Mouse (Mus musculus) CD4-positive naive resting alpha-beta T cell, adult 76 days (primary cell): Measurements from ENCODE around the gene Gm20431. TPM values are rescaled to one million over a fixed set of nuclear protein-coding genes. Genes with fewer than 3 reads are reported as not detected.

ENCODE experiments used
- total RNA-seq: library from RNA; stranded (reverse); gene quantifications from one replicate; pipeline ENCODE4 v1.2.4, GENCODE M21; 2023

The Gm20431 gene
- total RNA-seq = 33.4 TPM

DNA sequence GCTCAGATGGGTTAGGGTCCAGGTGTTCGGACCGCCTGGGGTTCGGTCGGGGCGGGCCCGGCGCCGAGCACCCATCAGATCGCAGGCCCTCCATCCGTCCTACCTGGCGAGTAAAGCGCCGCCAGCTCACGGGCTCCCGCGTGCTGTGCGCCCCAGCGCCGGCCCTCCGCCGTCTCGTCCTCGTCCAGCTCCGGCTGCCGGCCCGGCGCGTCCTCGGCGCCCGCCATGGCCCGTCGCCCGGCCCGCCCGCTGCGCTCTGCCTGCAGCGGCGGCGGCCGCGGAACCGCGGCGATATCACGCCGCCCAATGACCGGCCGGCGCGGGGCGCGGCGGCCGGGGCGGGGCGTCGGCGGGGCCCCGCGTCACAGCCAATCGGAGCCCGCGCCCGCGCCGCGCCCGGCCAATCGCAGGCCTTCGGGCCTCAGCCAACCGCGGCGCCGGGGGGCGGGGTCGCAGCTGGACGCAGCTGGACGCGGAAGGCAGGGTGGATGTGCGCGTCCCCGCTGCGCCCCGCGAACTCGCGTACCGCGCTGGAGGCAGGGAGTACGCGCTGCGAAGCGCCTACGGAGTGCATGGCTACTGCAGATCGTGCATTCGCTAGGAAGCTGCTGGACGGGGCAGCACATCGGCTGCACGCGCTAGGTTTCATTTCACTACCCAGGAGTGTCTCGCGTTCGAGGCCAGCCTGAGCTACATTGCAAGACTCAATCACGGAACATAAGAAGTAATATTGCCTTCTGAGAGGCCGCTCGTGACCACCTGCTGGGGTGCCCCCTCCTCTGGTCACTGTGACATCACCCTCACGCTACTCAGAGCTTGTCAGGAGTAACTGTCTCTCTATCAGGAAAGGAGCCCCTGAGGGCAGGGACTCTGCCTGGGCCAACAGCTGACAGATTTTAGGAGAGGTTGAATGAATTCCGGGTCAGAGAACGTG, at the start of gene Gm20431:
Gene Gm20431, minus strand, starts transcription at position 227 of the 934 bp plus-strand sequence.

DNA sequence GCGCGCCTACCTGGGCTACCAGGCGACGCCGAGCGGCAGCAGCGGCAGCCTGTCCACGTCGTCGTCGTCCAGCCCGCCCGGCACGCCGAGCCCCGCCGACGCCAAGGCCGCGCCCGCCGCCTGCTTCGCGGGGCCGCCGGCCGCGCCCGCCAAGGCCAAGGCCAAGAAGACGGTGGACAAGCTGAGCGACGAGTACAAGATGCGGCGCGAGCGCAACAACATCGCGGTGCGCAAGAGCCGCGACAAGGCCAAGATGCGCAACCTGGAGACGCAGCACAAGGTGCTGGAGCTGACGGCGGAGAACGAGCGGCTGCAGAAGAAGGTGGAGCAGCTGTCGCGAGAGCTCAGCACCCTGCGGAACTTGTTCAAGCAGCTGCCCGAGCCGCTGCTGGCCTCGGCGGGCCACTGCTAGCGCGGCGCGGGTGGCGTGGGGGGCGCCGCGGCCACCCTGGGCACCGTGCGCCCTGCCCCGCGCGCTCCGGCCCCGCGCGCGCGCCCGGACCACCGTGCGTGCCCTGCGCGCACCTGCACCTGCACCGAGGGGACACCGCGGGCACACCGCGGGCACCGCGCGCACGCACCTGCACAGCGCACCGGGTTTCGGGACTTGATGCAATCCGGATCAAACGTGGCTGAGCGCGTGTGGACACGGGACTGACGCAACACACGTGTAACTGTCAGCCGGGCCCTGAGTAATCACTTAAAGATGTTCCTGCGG, 28.4 kb upstream of the Gm20431 start, which contains the start of gene Tmem189:
Gene Tmem189, minus strand, starts transcription at position 322 of the 718 bp plus-strand sequence.

DNA sequence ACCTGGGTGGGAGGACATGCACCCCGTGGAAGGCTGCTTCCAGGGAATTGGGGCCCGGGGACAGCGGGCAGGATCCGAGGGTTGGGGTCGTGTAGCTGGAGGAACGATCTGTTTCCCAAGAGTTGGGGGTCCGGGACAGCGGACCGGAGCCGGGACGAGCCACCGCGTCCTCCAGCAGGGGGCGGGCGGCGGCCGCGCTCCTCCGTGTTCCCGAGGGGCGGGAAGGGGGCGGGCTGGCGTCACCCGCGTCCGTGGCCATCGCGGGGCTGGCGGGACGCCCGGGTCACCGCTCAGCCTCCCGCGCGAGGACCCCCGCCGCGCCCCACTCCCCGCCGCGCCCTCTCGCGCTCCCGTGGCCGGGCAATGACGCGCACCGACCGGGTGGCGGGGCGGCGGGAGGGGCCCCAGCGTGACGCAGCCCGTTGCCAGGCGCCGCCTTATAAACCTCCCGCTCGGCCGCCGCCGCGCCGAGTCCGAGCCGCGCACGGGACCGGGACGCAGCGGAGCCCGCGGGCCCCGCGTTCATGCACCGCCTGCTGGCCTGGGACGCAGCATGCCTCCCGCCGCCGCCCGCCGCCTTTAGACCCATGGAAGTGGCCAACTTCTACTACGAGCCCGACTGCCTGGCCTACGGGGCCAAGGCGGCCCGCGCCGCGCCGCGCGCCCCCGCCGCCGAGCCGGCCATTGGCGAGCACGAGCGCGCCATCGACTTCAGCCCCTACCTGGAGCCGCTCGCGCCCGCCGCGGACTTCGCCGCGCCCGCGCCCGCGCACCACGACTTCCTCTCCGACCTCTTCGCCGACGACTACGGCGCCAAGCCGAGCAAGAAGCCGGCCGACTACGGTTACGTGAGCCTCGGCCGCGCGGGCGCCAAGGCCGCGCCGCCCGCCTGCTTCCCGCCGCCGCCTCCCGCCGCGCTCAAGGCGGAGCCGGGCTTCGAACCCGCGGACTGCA, 27.5 kb upstream of the Gm20431 start, which contains the start of gene Cebpb:
Gene Cebpb, plus strand, starts transcription at position 418 of the 954 bp plus-strand sequence.

DNA sequence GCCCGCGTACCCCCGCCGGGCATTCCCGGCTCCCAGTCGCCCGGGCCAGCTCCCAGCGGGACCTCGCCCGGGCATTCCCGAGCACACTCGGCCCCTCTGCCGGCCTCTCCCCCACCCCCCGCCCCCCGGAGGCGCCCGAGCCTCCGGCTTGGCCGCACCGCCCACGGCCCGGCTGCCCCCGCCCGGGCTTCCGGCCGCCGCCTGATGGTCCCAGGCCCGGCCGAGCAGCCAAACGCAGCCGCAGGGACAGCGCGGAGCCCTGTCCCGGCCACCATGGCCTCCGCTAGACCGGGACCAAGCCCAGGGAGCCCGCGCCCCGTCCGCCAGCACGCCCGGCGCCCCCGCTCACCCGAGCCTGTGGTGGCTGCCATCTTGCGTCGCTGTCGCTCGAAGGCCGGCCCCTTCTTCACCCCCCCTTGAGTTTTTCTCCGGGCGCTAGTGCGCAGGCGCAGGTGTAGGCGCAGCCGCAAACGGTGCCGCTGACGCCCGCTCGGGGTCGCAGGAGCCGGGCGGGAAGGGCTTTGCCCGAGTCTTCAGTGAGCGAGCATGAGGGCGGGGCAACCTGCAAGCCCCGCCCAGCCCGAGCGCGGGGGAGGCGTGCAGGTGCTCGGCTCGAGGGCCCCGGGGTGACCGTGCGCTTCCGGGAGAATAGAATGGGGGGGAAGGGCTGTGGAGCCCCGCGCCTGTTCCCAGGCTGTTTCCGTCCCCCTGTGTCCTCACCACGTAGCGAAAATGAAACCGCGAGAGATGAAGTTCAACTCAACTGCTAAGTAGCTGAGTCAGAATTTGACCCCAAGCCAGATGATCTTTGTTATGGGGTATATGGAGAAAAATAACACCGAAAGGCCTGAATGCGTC, 29.5 kb downstream of the Gm20431 start, which contains the start of gene Ube2v1:
Gene Ube2v1, minus strand, starts transcription at position 505 of the 858 bp plus-strand sequence.

Other genes with a start within 250 kb of the Gm20431 start
- gene Slc9a8, start 239.8 kb downstream of the Gm20431 start, total RNA-seq = 96.5 TPM
- gene Rnf114, start 168.9 kb downstream of the Gm20431 start, total RNA-seq = 112 TPM
- 47.3 TPM for gene Spata2, start 168.6 kb downstream of the Gm20431 start, total RNA-seq
- gene Snai1, start 123.3 kb downstream of the Gm20431 start, total RNA-seq = 2.0 TPM
- 91.0 TPM for gene Ube2v1, start 29.4 kb downstream of the Gm20431 start, total RNA-seq
- 52.7 TPM for gene Cebpb, start 27.4 kb upstream of the Gm20431 start, total RNA-seq
- gene Tmem189, start 28.3 kb upstream of the Gm20431 start, total RNA-seq = 63.2 TPM